Mouse (Mus musculus) brain, adult 2 months (tissue): ENCODE data around the gene Bhlhe40.

ENCODE experiments used
- DNase-seq: peaks from one replicate; pipeline ENCODE4 v3.0.0; 2011; ENCODE audit warnings: low read depth, low spot score

Gene Bhlhe40

GRCm38 (mm10) chr6:108694965-108695724 is 34.7 kb downstream of the Bhlhe40 start:
- no peak for DNase-seq

- DNase-seq, result no peak
Observed at GRCm38 (mm10) chr6:108695844-108696821, 35.7 kb downstream of the Bhlhe40 start.

- no peak for DNase-seq
Observed at GRCm38 (mm10) chr6:108696822-108697202, 36.4 kb downstream of the Bhlhe40 start.

- no peak for DNase-seq
Observed at GRCm38 (mm10) chr6:108697345-108697744, 36.9 kb downstream of the Bhlhe40 start.

GRCm38 (mm10) chr6:108698343-108698870 is 38.0 kb downstream of the Bhlhe40 start:
- DNase-seq, result peak; percentile 74

GRCm38 (mm10) chr6:108699679-108700078 is 39.2 kb downstream of the Bhlhe40 start:
- no peak for DNase-seq

- DNase-seq, result peak; percentile 31
Observed at GRCm38 (mm10) chr6:108700638-108701343, 40.4 kb downstream of the Bhlhe40 start.

- no peak for DNase-seq
Observed at GRCm38 (mm10) chr6:108702648-108703047, 42.2 kb downstream of the Bhlhe40 start.

- DNase-seq, result no peak
Observed at GRCm38 (mm10) chr6:108703085-108703484, 42.7 kb downstream of the Bhlhe40 start.

- no peak for DNase-seq
Observed at GRCm38 (mm10) chr6:108704316-108705080, 44.1 kb downstream of the Bhlhe40 start.

GRCm38 (mm10) chr6:108705957-108706356 is 45.5 kb downstream of the Bhlhe40 start:
- peak; percentile 93 for DNase-seq

GRCm38 (mm10) chr6:108706994-108707645 is 46.7 kb downstream of the Bhlhe40 start:
- no peak for DNase-seq

GRCm38 (mm10) chr6:108709131-108709470 is 48.7 kb downstream of the Bhlhe40 start:
- no peak for DNase-seq

- peak; percentile 95 for DNase-seq
Observed at GRCm38 (mm10) chr6:108709471-108710231, 49.2 kb downstream of the Bhlhe40 start.

- DNase-seq, result peak; percentile 36
Observed at GRCm38 (mm10) chr6:108710667-108711066, 50.2 kb downstream of the Bhlhe40 start.

GRCm38 (mm10) chr6:108711192-108711964 is 50.9 kb downstream of the Bhlhe40 start:
- no peak for DNase-seq

- no peak for DNase-seq
Observed at GRCm38 (mm10) chr6:108712148-108712547, 51.7 kb downstream of the Bhlhe40 start.

GRCm38 (mm10) chr6:108713175-108713974 is 52.9 kb downstream of the Bhlhe40 start:
- no peak for DNase-seq
